Mouse (Mus musculus) stomach, postnatal 0 days (tissue): ENCODE data around the gene Mc1r.

ENCODE experiments used
- CTCF ChIP-seq: IDR thresholded peaks from 2 replicates; pipeline ENCODE4 v1.5.1; 2016; ENCODE audit warnings: antibody characterized with exemption, low read depth, mild to moderate bottlenecking, moderate library complexity
- EP300 ChIP-seq: optimal IDR thresholded peaks from 2 replicates; pipeline ENCODE3; 2016; ENCODE audit warnings: antibody characterized with exemption

DNA sequence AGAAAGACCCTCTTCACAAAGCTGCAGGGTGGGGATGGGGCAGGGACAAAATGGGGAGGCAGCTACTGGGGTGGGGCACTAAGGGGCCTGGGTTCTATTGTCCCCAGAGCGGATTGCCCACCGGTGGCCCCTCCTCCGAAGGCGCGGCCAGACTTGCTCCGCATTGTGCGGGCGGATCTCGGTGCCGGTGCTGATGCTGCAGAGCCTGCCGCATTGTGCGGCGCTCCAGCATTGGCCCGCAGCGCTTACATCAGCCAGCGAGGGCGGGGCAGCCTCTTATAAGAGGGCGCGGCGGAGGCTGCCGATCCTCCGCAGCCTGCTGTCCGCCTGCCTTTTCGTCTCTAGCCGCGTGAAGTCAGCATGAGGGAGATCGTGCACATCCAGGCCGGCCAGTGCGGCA, 4.3 kb downstream of the Mc1r start, which contains the start of gene Tubb3:
- TF ChIP-seq EP300 (no peak), CTCF (no peak)
